Mouse (Mus musculus) small intestine, adult 10 weeks (tissue): ENCODE results near the gene Magea6. TPM values are rescaled to one million over a fixed set of nuclear protein-coding genes. Genes with fewer than 3 reads are reported as not detected.

Experiments
- polyA plus RNA-seq: library from polyadenylated mRNA; stranded (reverse); fragments of 350-450 nt; fragmentation: Illumina TruSeq; extraction: RNeasy Lipid Tissue Mini Kit (QIAGEN cat#74804); gene quantifications from one replicate; pipeline ENCODE4 v1.2.3, GENCODE M21; 2014; ENCODE audit warnings: low replicate concordance

Magea6 gene
- polyA plus RNA-seq = not detected

GRCm38 (mm10) chrX:154935887-154936286 is at the start of gene Magea6:
Gene Magea6 (minus strand): TSS chrX:154935987.

GRCm38 (mm10) chrX:154949405-154949804 is 13.6 kb upstream of the Magea6 start, which contains the start of gene Magea3:
Gene Magea3 (minus strand): TSS chrX:154949505.

GRCm38 (mm10) chrX:154890167-154890566 is 45.6 kb downstream of the Magea6 start, which contains the start of gene Cldn34b1:
Gene Cldn34b1 (minus strand): TSS chrX:154890267.

Other genes with a start within 250 kb of the Magea6 start
- gene Cldn34b1, start 45.7 kb downstream of the Magea6 start, polyA plus RNA-seq = not detected
- gene Magea3, start 13.5 kb upstream of the Magea6 start, polyA plus RNA-seq = not detected
- not detected for gene Magea8, start 59.9 kb upstream of the Magea6 start, polyA plus RNA-seq
- gene Magea5, start 127.2 kb upstream of the Magea6 start, polyA plus RNA-seq = not detected
- gene Magea1, start 153.8 kb upstream of the Magea6 start, polyA plus RNA-seq = not detected
- gene Magea2, start 157.7 kb upstream of the Magea6 start, polyA plus RNA-seq = not detected
- not detected for gene Cldn34b2, start 192.4 kb upstream of the Magea6 start, polyA plus RNA-seq